Mouse (Mus musculus): ENCODE measurements around the gene Accs. TPM values are rescaled to one million over a fixed set of nuclear protein-coding genes. Genes with fewer than 3 reads are reported as not detected.
A peak's percentile ranks its signal among the peaks of the same experiment; 100 is the strongest.

Gene Accs
- polyA plus RNA-seq, 1 experiment from 2014 or later: 13.6 TPM

- ATAC-seq (no peak), DNase-seq (ENCODE audit: low read depth, low spot score) (no peak)
- no peaks in the 10 kb centered on the region for H3K27me3 ChIP-seq
- POLR2A ChIA-PET: no interaction called here
- no peak for TF ChIP-seq CTCF (IDR thresholded peaks at IDR 0.05)
- in situ Hi-C loops (cut with MboI; ENCODE audit: low pct_unique_long_range_greater_than_20kb): no loop called here
- CTCF ChIA-PET: no interaction called here
Observed at GRCm38 (mm10) chr2:93880450-93880849, 30.7 kb upstream of the Accs start.

- CTCF ChIA-PET: no interaction called here
- no peaks in the 10 kb centered on the region for H3K27me3 ChIP-seq
- POLR2A ChIA-PET: no interaction called here
- in situ Hi-C loops (cut with MboI; ENCODE audit: low pct_unique_long_range_greater_than_20kb): loop anchor here (5.0 kb wide), 1 partner anchor 115 kb away; no protein-coding TSS in a partner anchor
- ATAC-seq: no peak
- no peak for TF ChIP-seq CTCF (IDR thresholded peaks at IDR 0.05)
- no peak for DNase-seq (ENCODE audit: low read depth, low spot score)
Observed at GRCm38 (mm10) chr2:93877005-93877404, 27.3 kb upstream of the Accs start.

- CTCF ChIA-PET: interaction anchor here (1.1 kb wide), 1 partner anchor 128 kb away, joined by 5 read pairs; no protein-coding TSS in a partner anchor
- POLR2A ChIA-PET: interaction anchor here (2.0 kb wide), 1 partner anchor 34 kb away, joined by 4 read pairs; no protein-coding TSS in a partner anchor
- in situ Hi-C loops (cut with MboI; ENCODE audit: low pct_unique_long_range_greater_than_20kb): loop anchor here (5.0 kb wide), 1 partner anchor 118 kb away; no protein-coding TSS in a partner anchor
- no peak for TF ChIP-seq CTCF (IDR thresholded peaks at IDR 0.05)
- DNase-seq (ENCODE audit: low read depth, low spot score) (no peak), ATAC-seq (no peak)
- H3K27me3 ChIP-seq: no peaks in the 10 kb centered on the region
Observed at GRCm38 (mm10) chr2:93874606-93875005, 24.9 kb upstream of the Accs start.

GRCm38 (mm10) chr2:93874227-93874514, 24.4 kb upstream of the Accs start:
- DNase-seq (ENCODE audit: low read depth, low spot score) (no peak), ATAC-seq (no peak)
- in situ Hi-C loops (cut with MboI; ENCODE audit: low pct_unique_long_range_greater_than_20kb): no loop called here
- CTCF ChIA-PET: interaction anchor here (1.3 kb wide), 1 partner anchor 129 kb away, joined by 5 read pairs; no protein-coding TSS in a partner anchor
- no peaks in the 10 kb centered on the region for H3K27me3 ChIP-seq
- POLR2A ChIA-PET: interaction anchor here (2.0 kb wide), 1 partner anchor 35 kb away, joined by 4 read pairs; no protein-coding TSS in a partner anchor
- TF ChIP-seq CTCF (IDR thresholded peaks at IDR 0.05): no peak

- CTCF ChIA-PET: interaction anchor here (1.3 kb wide), 1 partner anchor 129 kb away, joined by 5 read pairs; no protein-coding TSS in a partner anchor
- no peak for TF ChIP-seq CTCF (IDR thresholded peaks at IDR 0.05)
- H3K27me3 ChIP-seq: no peaks in the 10 kb centered on the region
- ATAC-seq (no peak), DNase-seq (ENCODE audit: low read depth, low spot score) (no peak)
- POLR2A ChIA-PET: interaction anchor here (2.0 kb wide), 1 partner anchor 35 kb away, joined by 4 read pairs; no protein-coding TSS in a partner anchor
- in situ Hi-C loops (cut with MboI; ENCODE audit: low pct_unique_long_range_greater_than_20kb): no loop called here
Observed at GRCm38 (mm10) chr2:93873449-93874226, 23.9 kb upstream of the Accs start.

GRCm38 (mm10) chr2:93872257-93872656, 22.5 kb upstream of the Accs start:
- DNase-seq (ENCODE audit: low read depth, low spot score) (no peak), ATAC-seq (no peak)
- in situ Hi-C loops (cut with MboI; ENCODE audit: low pct_unique_long_range_greater_than_20kb): no loop called here
- ChIA-PET CTCF (interaction anchor here (0.9 to 2.0 kb wide), 2 partner anchors 123 to 131 kb away, joined by 3 to 13 read pairs; no protein-coding TSS in a partner anchor), POLR2A (interaction anchor here (0.7 kb wide), 1 partner anchor 261 kb away, joined by 3 read pairs; no protein-coding TSS in a partner anchor)
- no peak for TF ChIP-seq CTCF (IDR thresholded peaks at IDR 0.05)
- H3K27me3 ChIP-seq: no peaks in the 10 kb centered on the region

- no peak for ATAC-seq
Observed at GRCm38 (mm10) chr2:93871411-93871925, 21.7 kb upstream of the Accs start.

GRCm38 (mm10) chr2:93870842-93871241, 21.1 kb upstream of the Accs start:
- ATAC-seq (peak; percentile 66), DNase-seq (ENCODE audit: low read depth, low spot score) (no peak)
- no peaks in the 10 kb centered on the region for H3K27me3 ChIP-seq
- CTCF ChIA-PET: interaction anchor here (1.0 to 6.9 kb wide), 4 partner anchors 114 to 132 kb away, joined by 3 to 26 read pairs (median 9); no protein-coding TSS in a partner anchor
- POLR2A ChIA-PET: no interaction called here
- peak; percentile 75 for TF ChIP-seq CTCF (IDR thresholded peaks at IDR 0.05)
- in situ Hi-C loops (cut with MboI; ENCODE audit: low pct_unique_long_range_greater_than_20kb): no loop called here

More at GRCm38 (mm10) chr2:93871411-93871925, 21.7 kb upstream of the Accs start:
- in situ Hi-C loops (cut with MboI; ENCODE audit: low pct_unique_long_range_greater_than_20kb): no loop called here
- H3K27me3 ChIP-seq: no peaks in the 10 kb centered on the region
- no peak for DNase-seq (ENCODE audit: low read depth, low spot score)
- no peak for TF ChIP-seq CTCF (IDR thresholded peaks at IDR 0.05)
- ChIA-PET POLR2A (no interaction called here), CTCF (interaction anchor here (0.9 to 2.1 kb wide), 4 partner anchors 113 to 132 kb away, joined by 3 to 13 read pairs (median 4); no protein-coding TSS in a partner anchor)

GRCm38 (mm10) chr2:93869107-93869600, 19.4 kb upstream of the Accs start, which contains the start of gene Accsl:
Gene Accsl (minus strand): TSS chr2:93869157.
- DNase-seq (ENCODE audit: low read depth, low spot score) (no peak), ATAC-seq (no peak)
- CTCF ChIA-PET: interaction anchor here (0.7 to 6.9 kb wide), 2 partner anchors 19 to 134 kb away, joined by 3 to 26 read pairs; partner anchors contain the start of gene Accs
- in situ Hi-C loops (cut with MboI; ENCODE audit: low pct_unique_long_range_greater_than_20kb): no loop called here
- no peak for TF ChIP-seq CTCF (IDR thresholded peaks at IDR 0.05)
- POLR2A ChIA-PET: interaction anchor here (0.9 kb wide), 1 partner anchor 134 kb away, joined by 3 read pairs; no protein-coding TSS in a partner anchor
- H3K27me3 ChIP-seq: no peaks in the 10 kb centered on the region

GRCm38 (mm10) chr2:93868566-93868965, 18.8 kb upstream of the Accs start:
- in situ Hi-C loops (cut with MboI; ENCODE audit: low pct_unique_long_range_greater_than_20kb): no loop called here
- CTCF ChIA-PET: interaction anchor here (0.7 to 6.9 kb wide), 2 partner anchors 19 to 134 kb away, joined by 3 to 26 read pairs; partner anchors contain the start of gene Accs
- DNase-seq (ENCODE audit: low read depth, low spot score) (no peak), ATAC-seq (no peak)
- no peak for TF ChIP-seq CTCF (IDR thresholded peaks at IDR 0.05)
- H3K27me3 ChIP-seq: no peaks in the 10 kb centered on the region
- POLR2A ChIA-PET: interaction anchor here (0.9 kb wide), 1 partner anchor 135 kb away, joined by 3 read pairs; no protein-coding TSS in a partner anchor
